Mouse (Mus musculus): ENCODE data around the gene Elp5. TPM values are rescaled to one million over a fixed set of nuclear protein-coding genes. Genes with fewer than 3 reads are reported as not detected.
A peak's percentile ranks its signal among the peaks of the same experiment; 100 is the strongest.

Gene Elp5
- total and polyA plus RNA-seq, 2 experiments from 2014 or later = 115 to 187 TPM

- H3K9me3 ChIP-seq (ENCODE audit: low read length) = no peaks in the 10 kb centered on the region
- no peak overlapping the region for H3K27ac ChIP-seq (ENCODE audit: low read depth, low read length)
- peak; percentile 61 for ATAC-seq
- WGBS = under 1% methylated on average over 14 of the region's 14 CpGs
- H3K9ac ChIP-seq = 0 out of 2 replicates have a peak overlapping the region, but pooled peaks have one; percentile 43
- H3K4me1 ChIP-seq (ENCODE audit: insufficient read depth) = no peaks in the 10 kb centered on the region
- peak; percentile 84 for DNase-seq
- H3K27me3 ChIP-seq (ENCODE audit: insufficient read depth, low read length) = no peaks in the 10 kb centered on the region; the same call in 1 of the 2 replicates
- TF ChIP-seq CTCF (IDR thresholded peaks at IDR 0.05; ENCODE audit: low read depth) = peak; percentile 85
- peak overlapping the region; percentile 51 for H3K4me2 ChIP-seq (ENCODE audit: low read depth)
- H3K36me3 ChIP-seq (ENCODE audit: insufficient read depth) = no peaks in the 10 kb centered on the region
- H3K4me3 ChIP-seq (ENCODE audit: low read depth, low read length) = peak overlapping the region; percentile 39
Measured at GRCm38 (mm10) chr11:69948763-69949150, 33.6 kb downstream of the Elp5 start.

GRCm38 (mm10) chr11:69948066-69948762 lies 34.1 kb downstream of the Elp5 start, which contains the start of gene Slc2a4:
Gene Slc2a4, minus strand, starts transcription at chr11:69948188.
- Histone ChIP-seq H3K36me3 (ENCODE audit: insufficient read depth) (no peaks in the 10 kb centered on the region), H3K4me1 (ENCODE audit: insufficient read depth) (no peaks in the 10 kb centered on the region), H3K9me3 (ENCODE audit: low read length) (no peaks in the 10 kb centered on the region), H3K27ac (ENCODE audit: low read depth, low read length) (no peak within 1 kb of the TSS), H3K4me2 (ENCODE audit: low read depth) (peak within 1 kb of the TSS; percentile 51), H3K4me3 (ENCODE audit: low read depth, low read length) (peak within 1 kb of the TSS; percentile 39), H3K9ac (peak within 1 kb of the TSS; percentile 43), H3K27me3 (ENCODE audit: insufficient read depth, low read length) (no peaks in the 10 kb centered on the region; the same call in 1 of the 2 replicates)
- DNase-seq = peak; percentile 90
- TF ChIP-seq CTCF (IDR thresholded peaks at IDR 0.05; ENCODE audit: low read depth) = no peak
- under 1% methylated on average over 34 of the region's 34 CpGs for WGBS
- peak; percentile 94 for ATAC-seq

- WGBS = 3% methylated on average over 29 of the region's 29 CpGs
- no peak overlapping the region for H3K27ac ChIP-seq (ENCODE audit: low read depth, low read length)
Measured at GRCm38 (mm10) chr11:69947337-69948065, 34.8 kb downstream of the Elp5 start.

GRCm38 (mm10) chr11:69945997-69946891 lies 36.1 kb downstream of the Elp5 start:
- ATAC-seq (no peak), DNase-seq (no peak)
- H3K36me3 ChIP-seq (ENCODE audit: insufficient read depth) = no peaks in the 10 kb centered on the region
- no peak overlapping the region for H3K4me3 ChIP-seq (ENCODE audit: low read depth, low read length)
- no peak overlapping the region for H3K4me2 ChIP-seq (ENCODE audit: low read depth)
- TF ChIP-seq CTCF (IDR thresholded peaks at IDR 0.05; ENCODE audit: low read depth) = no peak
- 91% methylated on average over 18 of the region's 18 CpGs for WGBS
- H3K27me3 ChIP-seq (ENCODE audit: insufficient read depth, low read length) = no peaks in the 10 kb centered on the region; the same call in 1 of the 2 replicates
- H3K9me3 ChIP-seq (ENCODE audit: low read length) = no peaks in the 10 kb centered on the region
- H3K4me1 ChIP-seq (ENCODE audit: insufficient read depth) = no peaks in the 10 kb centered on the region
- no peak overlapping the region for H3K27ac ChIP-seq (ENCODE audit: low read depth, low read length)
- no peak overlapping the region for H3K9ac ChIP-seq

More at GRCm38 (mm10) chr11:69947337-69948065, 34.8 kb downstream of the Elp5 start:
- TF ChIP-seq CTCF (IDR thresholded peaks at IDR 0.05; ENCODE audit: low read depth) = no peak
- ATAC-seq = peak; percentile 26
- DNase-seq = no peak
- peak overlapping the region; percentile 51 for H3K4me2 ChIP-seq (ENCODE audit: low read depth)
- no peaks in the 10 kb centered on the region for H3K9me3 ChIP-seq (ENCODE audit: low read length)
- H3K36me3 ChIP-seq (ENCODE audit: insufficient read depth) = no peaks in the 10 kb centered on the region
- H3K4me3 ChIP-seq (ENCODE audit: low read depth, low read length) = peak overlapping the region; percentile 39
- H3K9ac ChIP-seq = peak overlapping the region; percentile 43
- no peaks in the 10 kb centered on the region for H3K4me1 ChIP-seq (ENCODE audit: insufficient read depth)
- H3K27me3 ChIP-seq (ENCODE audit: insufficient read depth, low read length) = no peaks in the 10 kb centered on the region; the same call in 1 of the 2 replicates

GRCm38 (mm10) chr11:69945216-69945615 lies 37.1 kb downstream of the Elp5 start:
- TF ChIP-seq CTCF (IDR thresholded peaks at IDR 0.05; ENCODE audit: low read depth) = no peak
- H3K27me3 ChIP-seq (ENCODE audit: insufficient read depth, low read length) = no peaks in the 10 kb centered on the region; the same call in 1 of the 2 replicates
- H3K4me2 ChIP-seq (ENCODE audit: low read depth) = no peak overlapping the region
- no peak overlapping the region for H3K27ac ChIP-seq (ENCODE audit: low read depth, low read length)
- H3K9me3 ChIP-seq (ENCODE audit: low read length) = no peaks in the 10 kb centered on the region
- H3K4me3 ChIP-seq (ENCODE audit: low read depth, low read length) = no peak overlapping the region
- 80% methylated on average over 13 of the region's 13 CpGs for WGBS
- DNase-seq = no peak
- no peak overlapping the region for H3K9ac ChIP-seq
- no peaks in the 10 kb centered on the region for H3K36me3 ChIP-seq (ENCODE audit: insufficient read depth)
- ATAC-seq = no peak
- no peaks in the 10 kb centered on the region for H3K4me1 ChIP-seq (ENCODE audit: insufficient read depth)

- WGBS = 73% methylated on average over 4 of the region's 4 CpGs
- Histone ChIP-seq H3K4me1 (ENCODE audit: insufficient read depth) (peaks cover 8% of the 10 kb centered on the region), H3K4me3 (ENCODE audit: low read depth, low read length) (no peak overlapping the region), H3K27ac (ENCODE audit: low read depth, low read length) (no peak overlapping the region), H3K4me2 (ENCODE audit: low read depth) (no peak overlapping the region), H3K9me3 (ENCODE audit: low read length) (no peaks in the 10 kb centered on the region), H3K36me3 (ENCODE audit: insufficient read depth) (no peaks in the 10 kb centered on the region), H3K9ac (no peak overlapping the region), H3K27me3 (ENCODE audit: insufficient read depth, low read length) (no peaks in the 10 kb centered on the region; the same call in 1 of the 2 replicates)
- ATAC-seq (no peak), DNase-seq (no peak)
- no peak for TF ChIP-seq CTCF (IDR thresholded peaks at IDR 0.05; ENCODE audit: low read depth)
Measured at GRCm38 (mm10) chr11:69940962-69941361, 41.4 kb downstream of the Elp5 start.
